Mouse (Mus musculus): ENCODE results near the gene Cdc5l.

DNA sequence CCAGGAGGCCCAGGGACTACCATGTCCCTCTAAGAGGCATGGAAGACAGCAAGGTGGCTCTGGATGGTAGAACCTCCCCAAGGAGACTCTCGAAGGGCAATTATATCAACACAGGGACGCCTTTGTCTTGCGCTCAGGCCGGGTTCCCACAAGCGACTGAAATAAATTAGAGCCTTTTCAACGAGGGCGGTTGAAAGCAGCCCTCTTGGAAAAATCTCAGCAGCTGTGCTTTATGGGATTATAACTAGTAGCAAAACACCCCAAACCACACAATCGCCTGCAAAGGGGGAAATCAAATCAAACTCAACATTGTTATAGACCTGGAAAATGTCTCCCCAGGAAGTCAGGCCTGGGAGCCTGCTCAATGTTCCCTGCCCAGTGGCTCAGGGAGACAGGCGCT, 62.5 kb downstream of the Cdc5l start:
- no peak for TF ChIP-seq CTCF (conservative IDR thresholded peaks at IDR 0.05; ENCODE audit: low read length)
- no peak for TF ChIP-seq NANOG (IDR thresholded peaks at IDR 0.05; ENCODE audit: borderline replicate concordance, low read length)
- no peak for TF ChIP-seq POU5F1 (IDR thresholded peaks at IDR 0.05; ENCODE audit: borderline replicate concordance, low read length)

Measured in E14TG2a.4 (cell line).